Mouse (Mus musculus) heart, embryonic 12.5 days (tissue): ENCODE measurements around the gene Zxdb. TPM values are rescaled to one million over a fixed set of nuclear protein-coding genes. Genes with fewer than 3 reads are reported as not detected.

Experiments used
- ATAC-seq: fragments of 200-750 bp; cut with Nextera tagmentation; 2 replicates; pipeline ENCODE4 v1.8.0; 2017; ENCODE audit warnings: moderate TSS enrichment, moderate library complexity; ENCODE audit not compliant: insufficient number of reproducible peaks, low FRiP score
- H3K27ac ChIP-seq: fragments of 300-500 bp; sonication (generic); 2 replicates; pipeline ENCODE4 v1.5.1; 2016; ENCODE audit warnings: mild to moderate bottlenecking, moderate library complexity; ENCODE audit not compliant: poor library complexity, severe bottlenecking
- H3K27me3 ChIP-seq: fragments of 300-500 bp; sonication (generic); replicated peaks from 2 replicates; pipeline ENCODE4 v1.6.1; 2016; ENCODE audit warnings: mild to moderate bottlenecking, moderate library complexity
- H3K36me3 ChIP-seq: fragments of 300-500 bp; sonication (generic); 2 replicates; pipeline ENCODE4 v1.6.1; 2016; ENCODE audit warnings: mild to moderate bottlenecking, moderate library complexity
- H3K4me1 ChIP-seq: fragments of 300-500 bp; sonication (generic); replicated peaks from 2 replicates; pipeline ENCODE4 v1.6.1; 2016; ENCODE audit warnings: mild to moderate bottlenecking
- H3K4me2 ChIP-seq: fragments of 300-500 bp; sonication (generic); 2 replicates; pipeline ENCODE4 v1.6.1; 2016; ENCODE audit warnings: mild to moderate bottlenecking, moderate library complexity
- H3K4me3 ChIP-seq: fragments of 300-500 bp; sonication (generic); 2 replicates; pipeline ENCODE4 v1.5.1; 2016; ENCODE audit warnings: mild to moderate bottlenecking
- H3K9ac ChIP-seq: fragments of 300-500 bp; sonication (generic); 2 replicates; pipeline ENCODE4 v1.6.1; 2016; ENCODE audit warnings: mild to moderate bottlenecking, moderate library complexity
- H3K9me3 ChIP-seq: fragments of 300-500 bp; sonication (generic); replicated peaks from 2 replicates; pipeline ENCODE4 v1.6.1; 2016; ENCODE audit warnings: mild to moderate bottlenecking, moderate library complexity
- WGBS: fragments of 180-500 bp; shearing (Covaris S2); methylation state at CpG from one replicate; pipeline ENCODE4 v1.1.7; 2016; 5-methylcytosine and 5-hydroxymethylcytosine counted together
- polyA plus RNA-seq: library from polyadenylated mRNA; unstranded; fragments of >200 nt; fragmentation: Nextera tagmentation; extraction: Ambion mirVana; gene quantifications from 2 replicates; pipeline ENCODE4 v1.2.1, GENCODE M21; 2016

The Zxdb gene
- polyA plus RNA-seq, 1 experiment from 2014 or later = 1.2 TPM

DNA sequence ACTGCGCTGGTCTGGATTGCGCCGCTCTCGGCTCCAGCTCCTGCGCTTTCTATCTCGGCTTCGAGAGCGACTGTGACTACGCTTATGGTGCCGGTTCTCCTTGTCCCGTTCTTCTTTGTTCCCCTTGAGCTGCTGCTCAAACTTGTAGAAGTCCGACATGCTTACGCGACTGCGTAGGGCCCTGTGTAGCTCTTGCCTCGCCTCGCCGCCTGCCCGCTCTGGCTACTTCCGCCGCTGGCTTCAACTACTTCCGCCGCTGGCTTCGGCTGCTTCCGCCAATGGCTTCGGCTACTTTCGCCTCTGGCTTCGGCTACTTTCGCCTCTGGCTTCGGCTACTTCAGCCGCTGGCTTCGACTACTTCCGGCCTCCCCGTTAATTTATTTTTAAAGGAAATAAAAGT is 49.5 kb downstream of the Zxdb start:
- H3K9ac ChIP-seq = no peak overlapping the region
- H3K36me3 ChIP-seq = no peaks in the 10 kb centered on the region
- H3K9me3 ChIP-seq = peaks cover 4% of the 10 kb centered on the region; the same call in 1 of the 2 replicates
- ATAC-seq = no peak
- no peak overlapping the region for H3K27ac ChIP-seq
- no peaks in the 10 kb centered on the region for H3K27me3 ChIP-seq
- WGBS = 90% methylated on average over 34 of the region's 34 CpGs
- no peak overlapping the region for H3K4me2 ChIP-seq
- H3K4me3 ChIP-seq = no peak overlapping the region
- no peaks in the 10 kb centered on the region for H3K4me1 ChIP-seq

Other genes starting within 250 kb of the Zxdb start
- gene Maged1, start 182.4 kb upstream of the Zxdb start, polyA plus RNA-seq = 534 and 538 TPM in 2 replicates
- gene Gspt2, start 88.5 kb upstream of the Zxdb start, polyA plus RNA-seq = 4.5 and 5.1 TPM in 2 replicates